Mouse (Mus musculus): ENCODE measurements around the gene Ensa.
"Not testable (repeated sequence)": the region's sequence is repeated elsewhere in the genome, so short reads cannot be mapped to it uniquely, and the experiment has no call there.

The Ensa gene

GRCm38 (mm10) chr3:95645313-95646235 is 20.8 kb downstream of the Ensa start:
- no peak for DNase-seq

DNA sequence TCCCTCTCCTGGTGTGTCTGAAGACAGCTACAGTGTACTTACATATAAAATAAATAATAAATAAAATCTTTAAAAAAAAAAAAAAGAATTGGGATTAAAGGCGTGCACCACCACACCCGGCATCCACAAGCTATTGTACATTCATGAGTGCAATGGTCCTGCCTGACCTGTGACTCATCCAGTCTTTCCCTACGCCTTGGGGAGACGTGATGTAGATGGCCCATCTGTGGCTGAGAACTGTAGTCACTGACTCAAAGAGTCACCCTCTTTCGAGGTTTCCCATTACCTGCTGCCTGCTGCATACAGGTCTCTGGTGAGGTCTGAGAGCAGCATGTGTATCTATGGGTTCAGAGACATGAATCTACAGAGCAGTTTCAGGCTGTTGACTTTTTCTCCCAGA is 23.2 kb downstream of the Ensa start:
- DNase-seq: no peak

GRCm38 (mm10) chr3:95650276-95651032 is 25.7 kb downstream of the Ensa start:
- no peak for DNase-seq

- DNase-seq: no peak
These were observed 26.2 kb downstream of the Ensa start for GRCm38 (mm10) chr3:95651033-95651373.

GRCm38 (mm10) chr3:95651391-95652203 is 26.8 kb downstream of the Ensa start:
- DNase-seq: no peak

DNA sequence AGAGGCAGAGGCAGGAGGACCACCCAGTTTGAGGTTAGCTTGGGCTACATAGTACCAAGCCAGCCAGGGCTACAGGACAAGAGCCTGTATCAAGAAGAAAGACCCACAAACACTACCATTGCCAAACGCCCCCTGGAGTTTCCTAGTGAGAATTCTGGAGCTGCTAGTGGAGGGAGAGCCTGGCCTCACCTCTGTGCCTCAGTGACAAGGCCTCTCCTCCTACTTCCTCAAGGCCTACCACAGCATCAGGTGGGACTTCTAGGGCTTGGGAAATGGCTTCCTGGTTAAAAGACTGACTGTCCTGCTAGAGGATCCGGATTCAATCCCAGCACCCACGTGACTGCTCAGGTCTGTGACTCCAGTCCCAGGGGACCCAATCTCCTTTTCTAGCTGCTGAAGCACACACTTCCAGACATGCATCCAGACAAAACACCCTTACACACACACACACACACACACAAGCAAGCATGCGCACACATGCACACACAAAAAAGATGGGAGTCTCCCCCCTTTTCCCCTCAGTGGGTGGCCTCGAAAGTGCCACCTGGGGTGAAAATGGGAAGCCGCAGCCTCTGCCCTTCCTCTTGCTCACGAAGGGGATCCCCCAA is 27.5 kb downstream of the Ensa start:
- no peak for DNase-seq

DNA sequence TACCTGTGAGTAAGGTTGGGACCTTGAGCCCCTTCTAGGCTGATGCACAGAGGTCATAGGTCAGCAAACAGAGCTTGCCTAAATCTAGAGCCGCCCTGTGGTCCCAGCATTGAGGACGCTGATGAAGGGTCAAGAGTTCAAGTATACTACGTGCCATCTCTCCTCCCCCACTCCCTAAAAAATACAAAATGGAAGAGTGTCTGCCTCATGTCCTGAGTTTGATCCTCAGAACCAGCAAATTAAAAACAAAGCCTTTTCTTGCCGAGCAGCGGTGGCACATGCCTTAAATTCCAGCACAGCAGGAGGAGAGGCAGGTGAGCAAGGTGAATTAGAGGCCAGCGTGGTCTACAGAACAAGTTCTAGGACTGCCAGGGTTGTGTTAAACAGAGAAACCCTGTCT is 28.1 kb downstream of the Ensa start:
- DNase-seq: no peak

DNA sequence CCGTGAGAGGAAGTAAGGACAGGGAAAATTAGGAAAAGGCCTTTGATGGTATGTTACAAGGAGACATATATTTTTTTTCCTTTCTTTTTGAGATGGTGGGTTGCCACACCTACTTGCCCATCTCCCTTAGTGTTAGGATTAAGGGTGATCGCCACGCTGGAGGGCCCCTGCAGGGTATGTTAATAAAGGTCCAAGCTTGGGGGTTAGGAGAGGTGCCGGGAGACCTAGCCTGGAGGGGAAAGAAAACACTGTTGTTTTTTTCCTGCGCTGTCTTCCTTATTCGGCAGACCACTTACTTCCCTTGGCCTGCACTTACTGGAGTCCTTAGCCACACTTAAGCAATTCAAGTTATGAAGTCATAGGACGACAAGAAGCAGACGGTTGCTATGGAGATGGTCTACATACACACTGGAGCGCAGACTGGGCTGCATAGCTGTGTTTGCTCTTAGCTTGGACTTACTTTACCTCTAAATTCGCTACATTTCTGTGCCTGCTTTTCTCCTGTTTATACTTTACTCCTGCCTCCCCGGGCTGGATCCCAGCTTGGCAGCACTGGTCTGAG is 28.8 kb downstream of the Ensa start:
- DNase-seq: no peak

- DNase-seq: not testable (repeated sequence)
These were observed 29.6 kb downstream of the Ensa start for GRCm38 (mm10) chr3:95654371-95654770.

GRCm38 (mm10) chr3:95655437-95655836 is 30.6 kb downstream of the Ensa start:
- DNase-seq: no peak

- no peak for DNase-seq
These were observed 32.3 kb downstream of the Ensa start for GRCm38 (mm10) chr3:95657108-95657507.

- DNase-seq: no peak
These were observed 32.9 kb downstream of the Ensa start for GRCm38 (mm10) chr3:95657711-95658110.

- peak; percentile 93 for DNase-seq
These were observed 33.6 kb downstream of the Ensa start, which contains the start of gene Mcl1 for GRCm38 (mm10) chr3:95658236-95658867. Gene Mcl1 (plus strand): TSS chr3:95658788.

DNA sequence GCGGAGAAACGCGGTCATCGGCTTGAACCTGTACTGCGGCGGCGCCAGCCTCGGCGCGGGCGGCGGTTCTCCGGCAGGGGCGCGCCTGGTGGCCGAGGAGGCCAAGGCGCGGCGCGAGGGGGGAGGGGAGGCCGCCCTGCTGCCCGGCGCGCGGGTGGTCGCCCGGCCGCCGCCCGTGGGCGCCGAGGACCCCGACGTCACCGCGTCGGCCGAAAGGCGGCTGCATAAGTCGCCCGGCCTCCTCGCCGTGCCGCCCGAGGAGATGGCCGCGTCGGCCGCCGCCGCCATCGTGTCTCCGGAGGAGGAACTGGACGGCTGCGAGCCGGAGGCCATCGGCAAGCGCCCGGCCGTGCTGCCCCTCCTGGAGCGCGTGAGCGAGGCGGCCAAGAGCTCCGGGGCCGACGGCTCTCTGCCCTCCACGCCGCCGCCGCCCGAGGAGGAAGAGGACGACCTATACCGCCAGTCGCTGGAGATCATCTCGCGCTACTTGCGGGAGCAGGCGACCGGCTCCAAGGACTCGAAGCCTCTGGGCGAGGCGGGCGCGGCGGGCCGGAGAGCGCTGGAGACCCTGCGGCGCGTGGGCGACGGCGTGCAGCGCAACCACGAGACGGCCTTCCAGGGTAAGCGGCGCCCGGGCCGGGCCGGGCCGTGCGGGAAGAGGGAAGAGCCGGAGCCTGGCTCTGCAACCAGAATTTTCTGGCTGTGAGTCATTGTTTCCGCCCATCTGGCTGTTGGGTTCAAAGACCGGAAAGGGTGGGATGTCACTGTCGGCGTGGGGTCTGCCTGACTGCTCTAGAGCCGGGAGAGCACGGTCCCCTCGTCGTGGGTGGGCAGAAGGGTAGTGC is 34.3 kb downstream of the Ensa start:
- no peak for DNase-seq

GRCm38 (mm10) chr3:95659948-95660347 is 35.2 kb downstream of the Ensa start:
- DNase-seq: no peak

DNA sequence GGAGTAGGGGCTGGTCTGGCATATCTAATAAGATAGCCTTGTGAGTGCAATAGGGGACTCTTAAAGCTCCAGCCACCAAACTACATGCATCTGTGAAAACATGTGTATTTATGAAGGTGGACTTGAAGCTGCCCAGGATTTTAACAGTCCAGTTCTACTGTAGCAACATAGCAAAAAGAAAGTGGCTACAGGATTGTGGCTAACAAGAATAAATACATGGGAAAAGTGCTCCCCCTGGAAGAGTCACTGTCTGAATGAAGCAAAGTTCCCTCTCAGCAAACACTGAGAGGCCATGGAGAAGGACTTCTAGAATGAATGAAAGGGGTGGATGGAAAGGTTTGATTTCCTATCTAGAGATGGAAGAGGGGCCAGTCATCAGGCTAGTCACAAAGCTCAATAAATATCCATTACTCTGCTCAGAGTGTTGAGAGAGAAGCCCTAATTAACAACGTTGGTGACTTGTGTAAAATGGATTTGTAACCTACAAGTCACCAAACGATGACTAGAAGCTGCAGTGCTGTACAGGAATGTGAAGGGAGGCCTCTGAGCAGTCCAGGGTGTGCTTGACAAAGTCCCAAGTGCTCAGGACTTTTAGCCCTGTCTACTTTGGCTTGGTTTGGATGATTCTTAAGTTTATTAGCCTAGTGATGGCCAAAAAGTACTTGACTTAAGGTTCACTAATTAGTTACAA is 36.1 kb downstream of the Ensa start:
- DNase-seq: no peak

- DNase-seq: no peak
These were observed 37.3 kb downstream of the Ensa start for GRCm38 (mm10) chr3:95661945-95662715.

DNA sequence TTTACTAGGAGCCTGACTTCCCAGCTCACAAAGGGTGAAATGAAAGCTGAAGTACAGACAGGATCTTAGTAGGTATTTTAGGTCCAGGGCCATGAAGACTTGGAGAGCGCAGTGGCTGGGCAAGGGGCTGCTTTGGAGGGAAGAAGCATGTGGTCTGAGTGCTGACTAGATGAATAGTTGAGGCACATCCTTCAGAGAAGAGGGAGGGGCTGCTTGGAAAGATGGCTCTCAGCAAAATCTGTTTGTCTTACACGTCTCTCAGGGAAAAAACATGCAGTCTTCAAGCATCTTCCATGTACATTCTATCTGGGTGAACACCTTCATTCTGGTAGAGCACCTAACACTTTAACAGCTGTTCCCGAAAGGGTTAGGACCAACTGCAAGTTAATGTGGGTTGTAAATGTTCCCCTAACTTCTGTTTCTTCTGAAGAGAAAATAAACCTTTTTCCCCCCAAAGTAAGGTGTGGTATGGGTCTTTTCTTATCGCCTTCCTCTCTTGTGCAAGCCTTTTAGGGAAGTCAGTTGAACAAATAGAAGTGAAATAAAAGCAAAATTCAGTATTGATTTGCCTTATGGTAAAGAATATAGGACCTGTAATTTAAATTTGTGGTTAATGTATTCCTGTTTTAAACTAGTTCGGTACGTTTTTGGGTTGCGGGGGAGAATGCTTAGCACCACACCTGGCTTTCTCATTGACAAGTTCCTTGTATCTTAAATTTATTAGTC is 38.1 kb downstream of the Ensa start:
- no peak for DNase-seq

DNA sequence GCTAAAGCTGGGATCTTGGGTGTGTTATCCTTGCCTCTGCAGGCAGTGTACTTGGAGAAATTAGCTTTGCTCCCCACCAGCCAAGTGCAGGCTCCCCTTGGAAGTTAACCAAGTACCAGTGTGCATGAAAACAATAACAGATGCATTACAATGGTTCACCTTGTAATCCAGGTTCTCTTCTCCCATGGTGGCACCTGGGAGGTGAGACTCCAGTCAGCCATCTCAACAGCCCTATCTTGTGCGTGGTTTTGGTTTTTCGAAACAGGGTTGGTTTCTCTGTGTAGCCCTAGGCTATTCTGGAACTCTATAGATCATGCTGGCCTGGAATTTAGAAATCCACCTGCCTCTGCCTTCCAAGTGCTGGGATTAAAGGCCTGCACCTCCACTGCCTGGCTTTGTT is 38.7 kb downstream of the Ensa start:
- DNase-seq: no peak

Measured in cerebellum, adult 11-12 months (tissue).